ENCODE assay signal across 1 mouse cellular context in the genomic region with DNA sequence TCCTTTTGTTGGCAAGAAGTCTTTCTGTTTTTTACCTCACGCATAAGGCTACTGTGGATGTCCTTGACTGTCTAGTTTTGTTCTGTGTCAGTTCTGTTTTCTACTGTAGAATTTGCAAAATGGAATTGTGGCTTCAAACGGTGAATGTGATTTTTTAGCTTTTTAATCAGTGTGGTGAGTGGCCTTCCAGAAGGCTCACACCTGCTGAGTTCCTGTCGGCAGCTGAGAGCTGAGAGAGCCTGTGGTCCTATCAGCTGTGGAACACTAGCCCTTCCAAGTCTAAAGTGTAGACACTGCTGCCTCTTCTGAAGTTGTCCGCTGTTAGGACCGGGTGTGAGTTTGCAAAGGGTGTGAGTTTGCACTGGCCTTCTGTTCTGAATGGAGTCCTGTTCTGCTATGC.
A peak's percentile ranks its signal among the peaks of the same experiment; 100 is the strongest.
TF ChIP-seq lines count a peak whose summit lies in the region.

No protein-coding gene starts in this region.

TF ChIP-seq in CH12.LX, 34 proteins besides CTCF, POLR2A, EP300 and RAD21:
- TF ChIP-seq IRF4 (IDR thresholded peaks at IDR 0.05; ENCODE audit: low read depth, low read length) (peak; percentile 26; the same call in 1 of the 2 replicates), TCF12 (IDR thresholded peaks at IDR 0.05; ENCODE audit: low read depth, low read length) (0 out of 2 replicates have a peak, but pooled peaks have one; percentile 30), NRF1 (IDR thresholded peaks at IDR 0.05; ENCODE audit: low read depth, low read length) (no peak), JUN (IDR thresholded peaks at IDR 0.05; ENCODE audit: insufficient read depth, low read depth, low read length) (0 out of 2 replicates have a peak, but pooled peaks have one; percentile 28), MYC (IDR thresholded peaks at IDR 0.05; ENCODE audit: low read depth, low read length) (0 out of 2 replicates have a peak, but pooled peaks have one; percentile 47), JUND (conservative IDR thresholded peaks at IDR 0.05; ENCODE audit: low read depth, low read length) (0 out of 2 replicates have a peak, but pooled peaks have one; percentile 38), SIN3A (IDR thresholded peaks at IDR 0.05; ENCODE audit: low read length) (no peak), MEF2A (IDR thresholded peaks at IDR 0.05; ENCODE audit: borderline replicate concordance, low read depth, low read length) (no peak)
